Mouse (Mus musculus) bone marrow, adult 2 months (tissue): ENCODE measurements around the gene Tmem132c.

ENCODE experiments used
- CTCF ChIP-seq: fragments of 200-500 bp; IDR thresholded peaks from 2 replicates; pipeline ENCODE4 v1.5.1; 2011; ENCODE audit warnings: low read length, control low read depth; ENCODE audit not compliant: control insufficient read depth, insufficient read depth
- POLR2A ChIP-seq: fragments of 200-500 bp; IDR thresholded peaks from 2 replicates; pipeline ENCODE4 v1.6.1; 2011; ENCODE audit warnings: low read depth, mild to moderate bottlenecking, control low read depth, low read length, borderline replicate concordance; ENCODE audit not compliant: control insufficient read depth

DNA sequence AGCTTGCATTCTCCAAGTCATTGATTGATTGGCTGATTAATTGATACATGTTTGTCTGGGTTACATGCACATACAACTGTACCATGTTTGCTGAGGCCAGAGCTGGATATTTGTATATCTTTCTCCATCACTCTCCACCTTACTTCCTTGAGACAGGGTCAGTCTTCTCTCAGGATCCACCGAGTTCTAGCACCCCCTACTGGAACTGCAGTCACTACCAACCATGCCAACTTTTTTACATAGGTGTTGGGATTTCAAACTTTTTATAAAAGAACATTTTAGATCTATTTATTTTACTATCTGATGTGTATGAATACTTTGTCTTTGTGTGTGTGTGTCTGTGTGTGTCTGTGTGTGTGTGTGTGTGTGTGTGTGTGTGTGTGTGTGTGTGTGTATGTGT is 123.5 kb downstream of the Tmem132c start:
- TF ChIP-seq POLR2A (no peak), CTCF (no peak)
